Mouse (Mus musculus) stomach, postnatal 0 days (tissue): ENCODE results near the gene Fbxl4. TPM values are rescaled to one million over a fixed set of nuclear protein-coding genes. Genes with fewer than 3 reads are reported as not detected.
A peak's percentile ranks its signal among the peaks of the same experiment; 100 is the strongest.
"Not testable (repeated sequence)": the region's sequence is repeated elsewhere in the genome, so short reads cannot be mapped to it uniquely, and the experiment has no call there.

Source experiments
- ATAC-seq: fragments of 200-750 bp; cut with Nextera tagmentation; 2 replicates; pipeline ENCODE4 v1.8.0; 2017; ENCODE audit not compliant: low FRiP score, low TSS enrichment
- DNase-seq: peaks from one replicate; pipeline ENCODE4 v3.0.0-alpha.2; 2016; ENCODE audit warnings: low spot score
- H3K27ac ChIP-seq: fragments of 300-500 bp; sonication (generic); replicated peaks from 2 replicates; pipeline ENCODE4 v1.5.1; 2014; ENCODE audit warnings: mild to moderate bottlenecking, control low read depth
- H3K27me3 ChIP-seq: fragments of 300-500 bp; sonication (generic); 2 replicates; pipeline ENCODE4 v1.6.1; 2014; ENCODE audit warnings: low read length; ENCODE audit not compliant: control insufficient read depth, insufficient read depth
- H3K36me3 ChIP-seq: fragments of 300-500 bp; sonication (generic); 2 replicates; pipeline ENCODE4 v1.6.1; 2014; ENCODE audit warnings: low read length, mixed read lengths; ENCODE audit not compliant: control insufficient read depth, insufficient read depth
- H3K4me1 ChIP-seq: fragments of 300-500 bp; sonication (generic); replicated peaks from 2 replicates; pipeline ENCODE4 v1.6.1; 2014; ENCODE audit warnings: antibody characterized with exemption; ENCODE audit not compliant: control insufficient read depth, insufficient read depth
- H3K4me2 ChIP-seq: fragments of 300-500 bp; sonication (generic); replicated peaks from 2 replicates; pipeline ENCODE4 v1.6.1; 2014; ENCODE audit warnings: low read depth, mild to moderate bottlenecking, control low read depth, moderate library complexity
- H3K4me3 ChIP-seq: fragments of 300-500 bp; sonication (generic); 2 replicates; pipeline ENCODE4 v1.5.1; 2014; ENCODE audit warnings: low read depth, low read length, control low read depth
- H3K9ac ChIP-seq: fragments of 300-500 bp; sonication (generic); 2 replicates; pipeline ENCODE4 v1.6.1; 2014; ENCODE audit warnings: mild to moderate bottlenecking, low read length, control low read depth, mixed read lengths
- H3K9me3 ChIP-seq: fragments of 300-500 bp; sonication (generic); 2 replicates; pipeline ENCODE4 v1.6.1; 2016; ENCODE audit warnings: low read length; ENCODE audit not compliant: control insufficient read depth
- CTCF ChIP-seq: IDR thresholded peaks from 2 replicates; pipeline ENCODE4 v1.5.1; 2016; ENCODE audit warnings: antibody characterized with exemption, low read depth, mild to moderate bottlenecking, moderate library complexity
- EP300 ChIP-seq: optimal IDR thresholded peaks from 2 replicates; pipeline ENCODE3; 2016; ENCODE audit warnings: antibody characterized with exemption
- WGBS: fragments of 180-500 bp; shearing (Covaris S2); extraction: QIAGEN DNeasy Blood & Tissue Kit; methylation state at CpG from one replicate; pipeline ENCODE4 v1.1.7; 2014; 5-methylcytosine and 5-hydroxymethylcytosine counted together
- polyA plus RNA-seq: library from polyadenylated mRNA; unstranded; fragments of >200 nt; fragmentation: Nextera tagmentation; extraction: Ambion mirVana; gene quantifications from 2 replicates; pipeline ENCODE4 v1.2.1, GENCODE M21; 2015

Fbxl4 gene
- 11.5 and 12.1 TPM in 2 replicates for polyA plus RNA-seq

GRCm38 (mm10) chr4:22357266-22357930 lies at the start of gene Fbxl4:
TSS of gene Fbxl4 (plus strand) at chr4:22357543.
- Histone ChIP-seq H3K9me3 (no peaks in the 10 kb centered on the region), H3K4me2 (peak within 1 kb of the TSS; percentile 71), H3K4me3 (peak within 1 kb of the TSS; percentile 66), H3K27ac (peak within 1 kb of the TSS; percentile 93), H3K36me3 (no peaks in the 10 kb centered on the region), H3K4me1 (no peaks in the 10 kb centered on the region), H3K27me3 (no peaks in the 10 kb centered on the region), H3K9ac (peak within 1 kb of the TSS; percentile 80)
- WGBS = under 1% methylated on average over 41 of the region's 62 CpGs
- ATAC-seq (peak; percentile 98), DNase-seq (peak; percentile 96)
- TF ChIP-seq CTCF = no peak
- TF ChIP-seq EP300 = no peak

GRCm38 (mm10) chr4:22314564-22314963 lies 42.8 kb upstream of the Fbxl4 start:
- Histone ChIP-seq H3K9ac (no peak overlapping the region), H3K4me2 (no peak overlapping the region), H3K9me3 (no peaks in the 10 kb centered on the region), H3K36me3 (no peaks in the 10 kb centered on the region), H3K27ac (no peak overlapping the region), H3K27me3 (no peaks in the 10 kb centered on the region), H3K4me1 (no peaks in the 10 kb centered on the region), H3K4me3 (no peak overlapping the region)
- DNase-seq = no peak
- WGBS = 84% methylated on average over 3 of the region's 3 CpGs
- TF ChIP-seq EP300 (no peak), CTCF (no peak)
- no peak for ATAC-seq

GRCm38 (mm10) chr4:22342816-22343573 lies 14.3 kb upstream of the Fbxl4 start:
- DNase-seq = no peak
- Histone ChIP-seq H3K27ac (no peak overlapping the region), H3K4me3 (no peak overlapping the region), H3K27me3 (no peaks in the 10 kb centered on the region), H3K9ac (no peak overlapping the region), H3K9me3 (no peaks in the 10 kb centered on the region), H3K4me1 (no peaks in the 10 kb centered on the region), H3K36me3 (no peaks in the 10 kb centered on the region), H3K4me2 (no peak overlapping the region)
- TF ChIP-seq CTCF = no peak
- no peak for TF ChIP-seq EP300
- WGBS = 49% methylated on average over 8 of the region's 8 CpGs
- no peak for ATAC-seq

- not testable (repeated sequence) for DNase-seq, H3K4me1 ChIP-seq, H3K36me3 ChIP-seq, H3K9me3 ChIP-seq, H3K4me3 ChIP-seq, ATAC-seq, H3K4me2 ChIP-seq, H3K9ac ChIP-seq, H3K27me3 ChIP-seq, H3K27ac ChIP-seq
- WGBS = 87% methylated on average over 4 of the region's 4 CpGs
Observed at GRCm38 (mm10) chr4:22349086-22349485, 8.3 kb upstream of the Fbxl4 start.

- Histone ChIP-seq H3K9ac (peak overlapping the region; percentile 80), H3K4me3 (peak overlapping the region; percentile 66), H3K27me3 (no peaks in the 10 kb centered on the region), H3K36me3 (no peaks in the 10 kb centered on the region), H3K27ac (peak overlapping the region; percentile 93), H3K4me1 (no peaks in the 10 kb centered on the region), H3K9me3 (no peaks in the 10 kb centered on the region), H3K4me2 (peak overlapping the region; percentile 71)
- ATAC-seq (peak; percentile 34; the same call in 1 of the 2 replicates), DNase-seq (no peak)
- TF ChIP-seq CTCF (no peak), EP300 (no peak)
- 5% methylated on average over 10 of the region's 10 CpGs for WGBS
Observed at GRCm38 (mm10) chr4:22357931-22358300, 573 bp downstream of the Fbxl4 start.

GRCm38 (mm10) chr4:22358487-22358886 lies 1.1 kb downstream of the Fbxl4 start:
- H3K27me3 ChIP-seq = no peaks in the 10 kb centered on the region
- H3K36me3 ChIP-seq = no peaks in the 10 kb centered on the region
- TF ChIP-seq CTCF (no peak), EP300 (no peak)
- no peaks in the 10 kb centered on the region for H3K9me3 ChIP-seq
- H3K9ac ChIP-seq = no peak overlapping the region
- WGBS = 81% methylated on average over 10 of the region's 10 CpGs
- ATAC-seq = no peak
- 0 out of 2 replicates have a peak overlapping the region, but pooled peaks have one; percentile 66 for H3K4me3 ChIP-seq
- peak overlapping the region; percentile 71 for H3K4me2 ChIP-seq
- H3K27ac ChIP-seq = no peak overlapping the region
- H3K4me1 ChIP-seq = no peaks in the 10 kb centered on the region
- DNase-seq = no peak
